Mouse (Mus musculus) testis, adult 2 months (tissue): ENCODE results near the gene Slc1a5.

Source experiments
- CTCF ChIP-seq: fragments of 200-500 bp; IDR thresholded peaks from 2 replicates; pipeline ENCODE4 v1.5.1; 2012; ENCODE audit warnings: low read depth, mild to moderate bottlenecking, inconsistent platforms, low read length, moderate library complexity; ENCODE audit not compliant: control insufficient read depth, insufficient read depth, insufficient replicate concordance
- POLR2A ChIP-seq: fragments of 200-500 bp; IDR thresholded peaks from 2 replicates; pipeline ENCODE4 v1.6.1; 2012; ENCODE audit warnings: low read depth, mild to moderate bottlenecking, inconsistent platforms, low read length, moderate library complexity; ENCODE audit not compliant: control insufficient read depth

GRCm38 (mm10) chr7:16804409-16805028, 23.4 kb downstream of the Slc1a5 start:
- TF ChIP-seq POLR2A (no peak), CTCF (no peak)
